Mouse (Mus musculus) retina, postnatal 7 days (tissue): ENCODE measurements around the gene Esrrg.

Source experiments
- DNase-seq: peaks from one replicate; pipeline ENCODE4 v3.0.0-alpha.2; 2012; ENCODE audit warnings: low read depth, low spot score

The Esrrg gene

GRCm38 (mm10) chr1:187770234-187770633 is 161.6 kb downstream of the Esrrg start:
- no peak for DNase-seq

- DNase-seq, result no peak
Observed at GRCm38 (mm10) chr1:187771067-187771466, 162.5 kb downstream of the Esrrg start.

- DNase-seq, result no peak
Observed at GRCm38 (mm10) chr1:187779589-187780178, 171.1 kb downstream of the Esrrg start.

- no peak for DNase-seq
Observed at GRCm38 (mm10) chr1:187785226-187785625, 176.6 kb downstream of the Esrrg start.

- no peak for DNase-seq
Observed at GRCm38 (mm10) chr1:187787055-187788016, 178.7 kb downstream of the Esrrg start.

- no peak for DNase-seq
Observed at GRCm38 (mm10) chr1:187794240-187794930, 185.8 kb downstream of the Esrrg start.

GRCm38 (mm10) chr1:187795551-187795950 is 187.0 kb downstream of the Esrrg start:
- no peak for DNase-seq

- DNase-seq, result no peak
Observed at GRCm38 (mm10) chr1:187799300-187799699, 190.7 kb downstream of the Esrrg start.

- DNase-seq, result no peak
Observed at GRCm38 (mm10) chr1:187800761-187801160, 192.2 kb downstream of the Esrrg start.

- no peak for DNase-seq
Observed at GRCm38 (mm10) chr1:187803566-187803965, 195.0 kb downstream of the Esrrg start.

GRCm38 (mm10) chr1:187803997-187804396 is 195.4 kb downstream of the Esrrg start:
- DNase-seq, result no peak

- DNase-seq, result no peak
Observed at GRCm38 (mm10) chr1:187805001-187805400, 196.4 kb downstream of the Esrrg start.

GRCm38 (mm10) chr1:187807477-187808390 is 199.1 kb downstream of the Esrrg start:
- DNase-seq, result no peak

- no peak for DNase-seq
Observed at GRCm38 (mm10) chr1:187808391-187808922, 199.9 kb downstream of the Esrrg start.

GRCm38 (mm10) chr1:187809546-187809945 is 201.0 kb downstream of the Esrrg start:
- DNase-seq, result no peak

- no peak for DNase-seq
Observed at GRCm38 (mm10) chr1:187819406-187819805, 210.8 kb downstream of the Esrrg start.

- DNase-seq, result no peak
Observed at GRCm38 (mm10) chr1:187821368-187821811, 212.8 kb downstream of the Esrrg start.

- no peak for DNase-seq
Observed at GRCm38 (mm10) chr1:187823351-187823750, 214.8 kb downstream of the Esrrg start.

GRCm38 (mm10) chr1:187825421-187826097 is 217.0 kb downstream of the Esrrg start:
- DNase-seq, result no peak

- DNase-seq, result no peak
Observed at GRCm38 (mm10) chr1:187826140-187826539, 217.5 kb downstream of the Esrrg start.
